Mouse (Mus musculus) hindbrain, embryonic 14.5 days (tissue): ENCODE data around the gene Acot8. TPM values are rescaled to one million over a fixed set of nuclear protein-coding genes. Genes with fewer than 3 reads are reported as not detected.

Experiments used
- ATAC-seq: fragments of 200-750 bp; cut with Nextera tagmentation; 2 replicates; pipeline ENCODE4 v1.8.0; 2017; ENCODE audit warnings: moderate number of reproducible peaks, mild to moderate bottlenecking, moderate TSS enrichment, moderate library complexity; ENCODE audit not compliant: low FRiP score
- DNase-seq: peaks from one replicate; pipeline ENCODE4 v3.0.0-alpha.2; 2015; ENCODE audit warnings: low spot score
- H3K27ac ChIP-seq: fragments of 300-500 bp; sonication (generic); 2 replicates; pipeline ENCODE4 v1.5.1; 2014; ENCODE audit warnings: mild to moderate bottlenecking, moderate library complexity
- H3K27me3 ChIP-seq: fragments of 300-500 bp; sonication (generic); 2 replicates; pipeline ENCODE4 v1.6.1; 2014; ENCODE audit warnings: mild to moderate bottlenecking, low read length, mixed read lengths; ENCODE audit not compliant: control insufficient read depth, insufficient read depth
- H3K36me3 ChIP-seq: fragments of 300-500 bp; sonication (generic); replicated peaks from 2 replicates; pipeline ENCODE4 v1.6.1; 2014; ENCODE audit not compliant: control insufficient read depth, insufficient read depth
- H3K4me1 ChIP-seq: fragments of 300-500 bp; sonication (generic); replicated peaks from 2 replicates; pipeline ENCODE4 v1.6.1; 2014; ENCODE audit warnings: antibody characterized with exemption, low read length, mixed read lengths; ENCODE audit not compliant: control insufficient read depth, insufficient read depth
- H3K4me2 ChIP-seq: fragments of 300-500 bp; sonication (generic); replicated peaks from 2 replicates; pipeline ENCODE4 v1.6.1; 2014; ENCODE audit warnings: mild to moderate bottlenecking, moderate library complexity
- H3K4me3 ChIP-seq: fragments of 300-500 bp; sonication (generic); replicated peaks from 2 replicates; pipeline ENCODE4 v1.5.1; 2014; ENCODE audit warnings: mild to moderate bottlenecking, low read length
- H3K9ac ChIP-seq: fragments of 300-500 bp; sonication (generic); 2 replicates; pipeline ENCODE4 v1.6.1; 2014
- H3K9me3 ChIP-seq: fragments of 300-500 bp; sonication (generic); 2 replicates; pipeline ENCODE4 v1.6.1; 2016; ENCODE audit warnings: low read length; ENCODE audit not compliant: control insufficient read depth
- WGBS: fragments of 180-500 bp; shearing (Covaris S2); extraction: QIAGEN DNeasy Blood & Tissue Kit; methylation state at CpG from one replicate; pipeline ENCODE4 v1.1.7; 2014; 5-methylcytosine and 5-hydroxymethylcytosine counted together
- polyA plus RNA-seq: library from polyadenylated mRNA; unstranded; fragments of >200 nt; fragmentation: Nextera tagmentation; extraction: Ambion mirVana; gene quantifications from 2 replicates; pipeline ENCODE4 v1.2.1, GENCODE M21; 2014

The Acot8 gene
- polyA plus RNA-seq, 1 experiment from 2014 or later = 20.8 TPM

- 92% methylated on average over 11 of the region's 11 CpGs for WGBS
- DNase-seq (no peak), ATAC-seq (no peak)
- Histone ChIP-seq H3K27ac (no peak overlapping the region), H3K9ac (no peak overlapping the region), H3K27me3 (no peaks in the 10 kb centered on the region), H3K36me3 (peaks cover 98% of the 10 kb centered on the region), H3K4me2 (no peak overlapping the region), H3K4me1 (no peaks in the 10 kb centered on the region), H3K9me3 (no peaks in the 10 kb centered on the region), H3K4me3 (no peak overlapping the region)
Observed at GRCm38 (mm10) chr2:164757841-164758240, 46.8 kb downstream of the Acot8 start.

DNA sequence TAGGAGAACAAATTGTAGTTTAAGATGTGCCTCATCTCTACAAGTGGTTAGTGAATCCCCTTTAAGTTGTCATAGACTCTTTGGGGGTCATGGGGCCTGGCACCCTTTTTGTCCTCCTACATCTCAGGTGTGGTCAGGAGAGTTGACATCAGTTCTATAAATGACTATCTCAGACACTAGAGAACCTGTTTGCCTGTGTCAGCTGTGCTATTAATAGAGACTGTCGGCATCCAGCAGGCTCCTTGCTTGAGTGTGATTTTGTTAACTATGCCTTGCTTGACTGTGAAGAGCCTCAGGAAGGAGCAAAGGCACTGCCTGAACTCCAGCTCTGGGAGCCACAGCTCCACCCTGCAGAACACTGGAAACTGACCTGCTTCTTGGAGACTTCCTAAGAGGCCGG is 49.9 kb downstream of the Acot8 start:
- H3K27ac ChIP-seq = no peak overlapping the region
- no peaks in the 10 kb centered on the region for H3K9me3 ChIP-seq
- H3K4me3 ChIP-seq = no peak overlapping the region
- no peak overlapping the region for H3K9ac ChIP-seq
- no peak for ATAC-seq
- DNase-seq = no peak
- H3K4me1 ChIP-seq = no peaks in the 10 kb centered on the region
- H3K36me3 ChIP-seq = peaks cover 96% of the 10 kb centered on the region
- no peak overlapping the region for H3K4me2 ChIP-seq
- 79% methylated on average over 2 of the region's 2 CpGs for WGBS
- H3K27me3 ChIP-seq = no peaks in the 10 kb centered on the region

DNA sequence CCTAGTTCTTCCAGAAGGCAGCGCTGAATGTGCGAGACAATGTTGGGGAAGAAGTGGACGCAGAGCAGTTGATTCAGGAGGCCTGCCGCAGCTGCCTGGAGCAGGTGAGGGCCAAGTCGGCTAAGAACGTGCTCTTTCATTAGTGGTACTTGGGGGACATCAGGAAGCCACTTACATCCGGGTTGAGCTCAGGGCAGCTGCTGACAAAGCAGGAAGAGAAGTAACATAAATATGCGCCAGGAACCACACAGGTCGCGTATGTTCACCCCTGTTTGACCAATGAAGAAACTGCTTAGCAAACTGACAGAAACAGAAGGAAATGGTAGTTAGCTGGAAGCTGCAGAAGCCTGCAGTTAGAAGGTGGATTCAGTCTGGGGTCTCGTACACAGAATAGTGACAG is 50.6 kb downstream of the Acot8 start:
- no peak overlapping the region for H3K4me3 ChIP-seq
- ATAC-seq (no peak), DNase-seq (no peak)
- H3K36me3 ChIP-seq = peaks cover 90% of the 10 kb centered on the region
- no peak overlapping the region for H3K4me2 ChIP-seq
- no peak overlapping the region for H3K27ac ChIP-seq
- no peaks in the 10 kb centered on the region for H3K9me3 ChIP-seq
- H3K4me1 ChIP-seq = no peaks in the 10 kb centered on the region
- 93% methylated on average over 11 of the region's 11 CpGs for WGBS
- H3K9ac ChIP-seq = no peak overlapping the region
- H3K27me3 ChIP-seq = no peaks in the 10 kb centered on the region

GRCm38 (mm10) chr2:164752454-164752853 is 52.2 kb downstream of the Acot8 start:
- ATAC-seq = no peak
- Histone ChIP-seq H3K27ac (no peak overlapping the region), H3K4me1 (no peaks in the 10 kb centered on the region), H3K9ac (no peak overlapping the region), H3K27me3 (no peaks in the 10 kb centered on the region), H3K4me2 (no peak overlapping the region), H3K4me3 (no peak overlapping the region), H3K36me3 (peaks cover 89% of the 10 kb centered on the region), H3K9me3 (no peaks in the 10 kb centered on the region)
- 92% methylated on average over 2 of the region's 2 CpGs for WGBS
- no peak for DNase-seq

DNA sequence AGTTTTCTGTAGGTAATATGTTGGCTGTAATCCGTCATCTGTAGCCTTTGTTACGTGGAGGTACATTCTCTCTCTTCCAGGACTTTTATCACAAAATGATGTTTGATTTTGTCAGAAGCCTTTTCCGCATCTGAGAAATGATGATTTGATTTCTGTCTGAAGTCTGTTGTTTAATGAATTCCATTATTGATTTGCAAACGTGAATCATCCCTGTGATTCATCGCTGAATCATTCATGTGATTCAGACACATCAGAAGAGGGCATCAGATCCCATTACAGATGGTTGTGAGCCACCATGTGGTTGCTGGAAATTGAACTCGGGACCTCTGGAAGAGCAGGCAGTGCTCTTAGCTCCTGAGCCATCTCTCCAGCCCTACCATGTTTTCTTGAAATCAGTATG is 55.7 kb downstream of the Acot8 start:
- Histone ChIP-seq H3K9me3 (no peaks in the 10 kb centered on the region), H3K4me2 (no peak overlapping the region), H3K9ac (no peak overlapping the region), H3K4me3 (no peak overlapping the region), H3K4me1 (peaks cover 13% of the 10 kb centered on the region), H3K36me3 (peaks cover 54% of the 10 kb centered on the region), H3K27ac (no peak overlapping the region), H3K27me3 (no peaks in the 10 kb centered on the region)
- DNase-seq (no peak), ATAC-seq (no peak)
- WGBS = 87% methylated on average over 6 of the region's 6 CpGs

DNA sequence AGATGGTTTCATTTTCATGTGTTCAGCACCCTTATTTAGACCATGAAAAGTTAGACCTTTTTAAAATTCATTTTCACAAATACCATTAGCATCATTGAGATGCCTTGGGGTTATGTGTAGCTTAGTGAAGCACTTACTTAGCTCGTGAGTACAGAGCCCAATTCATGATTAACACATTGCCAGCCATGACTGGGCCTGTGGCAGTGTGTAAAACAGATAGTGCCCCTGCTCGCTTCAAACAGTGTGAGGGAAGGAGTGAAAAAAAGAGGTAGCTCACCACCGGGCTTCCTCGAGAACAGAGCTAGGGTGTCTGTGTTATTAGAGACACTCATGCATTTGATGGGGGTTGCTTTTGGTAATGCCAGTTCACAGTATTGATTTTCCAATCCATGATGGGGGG is 56.5 kb downstream of the Acot8 start:
- H3K4me3 ChIP-seq = no peak overlapping the region
- H3K9me3 ChIP-seq = no peaks in the 10 kb centered on the region
- no peaks in the 10 kb centered on the region for H3K27me3 ChIP-seq
- no peak overlapping the region for H3K9ac ChIP-seq
- no peak for DNase-seq
- H3K27ac ChIP-seq = no peak overlapping the region
- H3K4me2 ChIP-seq = no peak overlapping the region
- WGBS = 87% methylated on average over 4 of the region's 4 CpGs
- ATAC-seq = no peak
- H3K36me3 ChIP-seq = peaks cover 47% of the 10 kb centered on the region
- H3K4me1 ChIP-seq = peaks cover 13% of the 10 kb centered on the region

GRCm38 (mm10) chr2:164746693-164747092 is 58.0 kb downstream of the Acot8 start:
- H3K4me2 ChIP-seq = peak overlapping the region; percentile 96
- WGBS = 65% methylated on average over 8 of the region's 8 CpGs
- no peak for ATAC-seq
- peak overlapping the region; percentile 92 for H3K4me3 ChIP-seq
- no peaks in the 10 kb centered on the region for H3K9me3 ChIP-seq
- H3K27ac ChIP-seq = no peak overlapping the region
- H3K27me3 ChIP-seq = no peaks in the 10 kb centered on the region
- DNase-seq = no peak
- peaks cover 13% of the 10 kb centered on the region for H3K4me1 ChIP-seq
- peaks cover 32% of the 10 kb centered on the region for H3K36me3 ChIP-seq
- peak overlapping the region; percentile 91 for H3K9ac ChIP-seq

DNA sequence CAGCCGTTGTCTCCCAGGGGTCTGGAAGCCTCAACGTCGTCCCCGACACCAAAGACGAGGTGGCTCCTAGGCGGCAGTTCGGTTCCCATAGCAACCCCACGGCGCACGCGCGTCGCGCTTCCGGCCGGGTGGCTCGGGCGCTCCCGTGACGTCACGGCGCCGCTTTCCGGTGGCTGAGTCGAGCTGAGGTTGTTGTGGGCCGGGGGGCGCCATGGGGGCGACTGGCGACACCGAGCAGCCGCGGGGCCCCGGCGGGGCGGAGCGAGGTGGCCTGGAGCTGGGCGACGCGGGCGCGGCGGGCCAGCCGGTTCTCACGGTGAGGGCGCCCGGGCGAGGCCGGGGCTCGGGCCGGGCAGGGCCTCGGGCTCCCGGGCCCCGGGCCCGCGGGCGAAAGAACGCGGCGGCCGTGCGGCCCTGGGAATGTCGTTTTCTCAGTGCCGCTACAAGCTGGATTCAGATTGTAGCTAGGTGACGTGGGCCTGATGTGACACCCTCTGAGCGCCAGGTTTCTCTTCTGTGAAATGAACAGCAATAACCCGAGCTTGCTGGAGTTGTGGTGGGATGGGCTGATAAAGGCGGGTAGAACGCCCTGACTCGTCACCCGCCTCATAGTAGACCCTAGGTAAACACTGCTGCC is 58.7 kb downstream of the Acot8 start, which contains the start of the genes Wfdc3 and Dnttip1:
TSS of gene Wfdc3 (minus strand) at position 89 of the 637 bp plus-strand sequence.
TSS of gene Dnttip1 (plus strand) at position 141 of the 637 bp plus-strand sequence.
- DNase-seq (peak; percentile 98), ATAC-seq (peak; percentile 89)
- Histone ChIP-seq H3K27me3 (no peaks in the 10 kb centered on the region), H3K36me3 (peaks cover 26% of the 10 kb centered on the region), H3K9ac (peak within 1 kb of the TSS; percentile 91), H3K4me1 (peaks cover 13% of the 10 kb centered on the region), H3K9me3 (no peaks in the 10 kb centered on the region), H3K4me2 (peak within 1 kb of the TSS; percentile 96), H3K4me3 (peak within 1 kb of the TSS; percentile 92), H3K27ac (peak within 1 kb of the TSS; percentile 76)
- WGBS = under 1% methylated on average over 68 of the region's 70 CpGs

GRCm38 (mm10) chr2:164744987-164745386 is 59.7 kb downstream of the Acot8 start:
- Histone ChIP-seq H3K9ac (peak overlapping the region; percentile 91; the same call in 1 of the 2 replicates), H3K27ac (no peak overlapping the region), H3K27me3 (no peaks in the 10 kb centered on the region), H3K4me3 (peak overlapping the region; percentile 92), H3K4me2 (peak overlapping the region; percentile 96), H3K4me1 (peaks cover 13% of the 10 kb centered on the region), H3K36me3 (peaks cover 16% of the 10 kb centered on the region), H3K9me3 (no peaks in the 10 kb centered on the region)
- WGBS = 71% methylated on average over 13 of the region's 13 CpGs
- no peak for ATAC-seq
- no peak for DNase-seq
